Mouse (Mus musculus) MEL (cell line): Measurements from ENCODE around the gene Zfp113. TPM values are rescaled to one million over a fixed set of nuclear protein-coding genes. Genes with fewer than 3 reads are reported as not detected.
A peak's percentile ranks its signal among the peaks of the same experiment; 100 is the strongest.

Source experiments
- DNase-seq: peaks from one replicate; pipeline ENCODE4 v3.0.0; 2011; ENCODE audit warnings: low read depth, low spot score
- H3K27ac ChIP-seq: 2 replicates; pipeline ENCODE4 v1.5.1; 2012; ENCODE audit warnings: low read depth, mild to moderate bottlenecking, control low read depth, low read length, moderate library complexity; ENCODE audit not compliant: control insufficient read depth
- H3K27me3 ChIP-seq, 2 experiments: fragments of 150-350 bp in 1 of 2; sonication (generic) in 1 of 2; 2 replicates each; pipeline ENCODE4 v1.6.1; 2012; ENCODE audit warnings: low read length in 2 of 2, mild to moderate bottlenecking in 2 of 2, improper control_type of control experiment in 1 of 2, moderate library complexity in 1 of 2; ENCODE audit not compliant: insufficient read depth in 2 of 2, control insufficient read depth in 1 of 2
- H3K36me3 ChIP-seq, 2 experiments: 2 replicates each; pipeline ENCODE4 v1.6.1; 2012 to 2014; ENCODE audit warnings: low read length in 2 of 2, improper control_type of control experiment in 1 of 2, inconsistent platforms in 1 of 2, mild to moderate bottlenecking in 1 of 2; ENCODE audit not compliant: insufficient read depth in 2 of 2, control insufficient read depth in 1 of 2
- H3K4me1 ChIP-seq, 2 experiments: fragments of 150-350 bp in 1 of 2; sonication (generic) in 1 of 2; 2 replicates each; pipeline ENCODE4 v1.6.1; 2012; ENCODE audit warnings: low read length in 2 of 2, improper control_type of control experiment in 1 of 2, mild to moderate bottlenecking in 1 of 2; ENCODE audit not compliant: insufficient read depth in 2 of 2, control insufficient read depth in 1 of 2
- H3K4me3 ChIP-seq, 2 experiments: fragments of 150-350 bp in 1 of 2; sonication (generic) in 1 of 2; 2 replicates each; pipeline ENCODE4 v1.5.1; 2012; ENCODE audit warnings: low read depth in 2 of 2, low read length in 2 of 2, mild to moderate bottlenecking in 2 of 2, moderate library complexity in 2 of 2, control low read depth in 1 of 2, improper control_type of control experiment in 1 of 2; ENCODE audit not compliant: control insufficient read depth in 1 of 2, insufficient read depth in 1 of 2
- H3K79me2 ChIP-seq: 2 replicates; pipeline ENCODE4 v1.6.1; 2012; ENCODE audit warnings: mild to moderate bottlenecking, low read length, moderate library complexity; ENCODE audit not compliant: control insufficient read depth, poor library complexity, insufficient read depth
- H3K9ac ChIP-seq: 2 replicates; pipeline ENCODE4 v1.6.1; 2012; ENCODE audit warnings: low read depth, mild to moderate bottlenecking, control low read depth, low read length, moderate library complexity; ENCODE audit not compliant: control insufficient read depth, poor library complexity, severe bottlenecking
- H3K9me3 ChIP-seq: fragments of 150-350 bp; sonication (generic); replicated peaks from 2 replicates; pipeline ENCODE4 v1.6.1; 2012; ENCODE audit warnings: mild to moderate bottlenecking, low read length, improper control_type of control experiment, moderate library complexity; ENCODE audit not compliant: insufficient read depth
- CHD2 ChIP-seq: IDR thresholded peaks from 2 replicates; pipeline ENCODE4 v1.6.1; 2011; ENCODE audit warnings: low read length, improper control_type of control experiment
- E2F4 ChIP-seq: IDR thresholded peaks from 2 replicates; pipeline ENCODE4 v1.6.1; 2011; ENCODE audit warnings: low read depth, low read length, improper control_type of control experiment, borderline replicate concordance
- EP300 ChIP-seq, 2 experiments: IDR thresholded peaks; 2 replicates each; pipeline ENCODE4 v1.6.1; 2011; ENCODE audit warnings: improper control_type of control experiment in 2 of 2, low read length in 2 of 2, low read depth in 1 of 2, mild to moderate bottlenecking in 1 of 2
- ETS1 ChIP-seq: IDR thresholded peaks from 2 replicates; pipeline ENCODE4 v1.6.1; 2012; ENCODE audit warnings: low read depth, mild to moderate bottlenecking, inconsistent platforms, low read length, improper control_type of control experiment, moderate library complexity
- GABPA ChIP-seq: IDR thresholded peaks from 2 replicates; pipeline ENCODE4 v1.6.1; 2012; ENCODE audit warnings: low read depth, mild to moderate bottlenecking, inconsistent platforms, low read length, improper control_type of control experiment, moderate library complexity
- GATA1 ChIP-seq: IDR thresholded peaks from 2 replicates; pipeline ENCODE4 v1.6.1; 2011; ENCODE audit warnings: low read depth, low read length, improper control_type of control experiment
- HCFC1 ChIP-seq: IDR thresholded peaks from 2 replicates; pipeline ENCODE4 v1.6.1; 2012; ENCODE audit warnings: low read depth, mild to moderate bottlenecking, inconsistent platforms, low read length, improper control_type of control experiment, moderate library complexity
- KAT2A ChIP-seq: conservative IDR thresholded peaks from 2 replicates; pipeline ENCODE4 v1.6.1; 2012; ENCODE audit warnings: low read depth, low read length, improper control_type of control experiment, inconsistent platforms
- MEF2A ChIP-seq: IDR thresholded peaks from 2 replicates; pipeline ENCODE4 v1.6.1; 2014; ENCODE audit warnings: low read depth, mild to moderate bottlenecking, inconsistent platforms, low read length, improper control_type of control experiment; ENCODE audit not compliant: poor library complexity, insufficient replicate concordance, severe bottlenecking; ENCODE audit errors: extremely low read depth
- MYB ChIP-seq: IDR thresholded peaks from 2 replicates; pipeline ENCODE4 v1.6.1; 2011; ENCODE audit warnings: mild to moderate bottlenecking, low read depth, low read length, improper control_type of control experiment
- MYC ChIP-seq: IDR thresholded peaks from 2 replicates; pipeline ENCODE4 v1.6.1; 2011; ENCODE audit warnings: low read depth, mild to moderate bottlenecking, low read length, improper control_type of control experiment, moderate library complexity
- POLR2A ChIP-seq, 2 experiments: IDR thresholded peaks; 2 replicates each; pipeline ENCODE4 v1.6.1; 2011 to 2012; ENCODE audit warnings: low read length in 2 of 2, mild to moderate bottlenecking in 2 of 2, control low read depth in 1 of 2, improper control_type of control experiment in 1 of 2, low read depth in 1 of 2, moderate library complexity in 1 of 2; ENCODE audit not compliant: control insufficient read depth in 1 of 2, insufficient read depth in 1 of 2, poor library complexity in 1 of 2
- POLR2AphosphoS2 ChIP-seq: IDR thresholded peaks from 2 replicates; pipeline ENCODE4 v1.6.1; 2011; ENCODE audit warnings: low read length, improper control_type of control experiment
- RAD21 ChIP-seq: IDR thresholded peaks from 2 replicates; pipeline ENCODE4 v1.6.1; 2011; ENCODE audit warnings: mild to moderate bottlenecking, low read depth, low read length, improper control_type of control experiment
- RCOR1 ChIP-seq: IDR thresholded peaks from 2 replicates; pipeline ENCODE4 v1.6.1; 2012; ENCODE audit warnings: low read depth, mild to moderate bottlenecking, inconsistent platforms, low read length, improper control_type of control experiment
- SIN3A ChIP-seq: IDR thresholded peaks from 2 replicates; pipeline ENCODE4 v1.6.1; 2012; ENCODE audit warnings: low read length, improper control_type of control experiment, inconsistent platforms
- SMC3 ChIP-seq: IDR thresholded peaks from 2 replicates; pipeline ENCODE4 v1.6.1; 2011; ENCODE audit warnings: low read depth, low read length, improper control_type of control experiment
- TBP ChIP-seq: IDR thresholded peaks from 2 replicates; pipeline ENCODE4 v1.8.0; 2011; ENCODE audit warnings: low read depth, low read length, improper control_type of control experiment
- TCF12 ChIP-seq: IDR thresholded peaks from 2 replicates; pipeline ENCODE4 v1.6.1; 2014; ENCODE audit warnings: low read depth, mild to moderate bottlenecking, inconsistent platforms, low read length, improper control_type of control experiment, moderate library complexity
- USF2 ChIP-seq, 2 experiments: IDR thresholded peaks; 2 replicates each; pipeline ENCODE4 v1.6.1; 2011 to 2012; ENCODE audit warnings: improper control_type of control experiment in 2 of 2, low read length in 2 of 2, borderline replicate concordance in 1 of 2, inconsistent platforms in 1 of 2, low read depth in 1 of 2, mild to moderate bottlenecking in 1 of 2; ENCODE audit not compliant: insufficient read depth in 1 of 2
- ZC3H11A ChIP-seq: IDR thresholded peaks from 2 replicates; pipeline ENCODE4 v1.6.1; 2012; ENCODE audit warnings: low read depth, mild to moderate bottlenecking, inconsistent platforms, low read length, improper control_type of control experiment
- polyA plus RNA-seq, 2 experiments: library from polyadenylated mRNA; stranded (reverse) in 1 of 2; unstranded in 1 of 2; fragments of >175 nt in 1 of 2; fragments of >200 nt in 1 of 2; gene quantifications; 2 replicates each; pipeline versions ENCODE4 v1.2.1 to v1.2.4; 2012; ENCODE audit warnings: low replicate concordance in 2 of 2, low read depth in 1 of 2; ENCODE audit not compliant: insufficient read length in 2 of 2, insufficient read depth in 1 of 2, missing spikeins in 1 of 2
- total RNA-seq: library from RNA; depleted of rRNA; stranded (reverse); fragments of 300-350 nt; gene quantifications from 2 replicates; pipeline ENCODE4 v1.2.3, GENCODE M21; 2012

Zfp113 gene
- total and polyA plus RNA-seq, 3 experiments: 6.8 to 6.9 TPM; not detected in 1

- TF ChIP-seq TCF12 (peak; percentile 10), EP300 (IDR thresholded peaks at IDR 0.05; ENCODE audit: low read depth in 1 of 2, low read length in 2 of 2) (peak; percentile 14 to 41; a peak in 1 of 4 replicates), TBP (peak; percentile 97), MYC (peak; percentile 65; the same call in 1 of the 2 replicates), SMC3 (no peak), USF2 (IDR thresholded peaks at IDR 0.05; ENCODE audit: borderline replicate concordance in 1 of 2, insufficient read depth in 1 of 2, low read depth in 1 of 2, low read length in 2 of 2) (no peak), GABPA (no peak), ETS1 (peak; percentile 7; the same call in 1 of the 2 replicates), RCOR1 (no peak), GATA1 (0 out of 2 replicates have a peak, but pooled peaks have one; percentile 2), RAD21 (no peak), HCFC1 (peak; percentile 67), MEF2A (0 out of 2 replicates have a peak, but pooled peaks have one; percentile 32), MYB (peak; percentile 69), SIN3A (no peak; the same call in none of the 2 replicates), KAT2A (no peak; the same call in 1 of the 2 replicates), POLR2AphosphoS2 (peak; percentile 84), E2F4 (peak; percentile 27; the same call in 1 of the 2 replicates), ZC3H11A (no peak)
Measured at GRCm38 (mm10) chr5:138193771-138194727, 38.5 kb upstream of the Zfp113 start, which contains the start of gene Mblac1 (continued).

- peaks cover 6% of the 10 kb centered on the region; the same call in 1 of the 2 replicates for H3K79me2 ChIP-seq
- peak overlapping the region; percentile 69 for H3K9ac ChIP-seq
- H3K36me3 ChIP-seq: peaks cover 0 to 5% of the 10 kb centered on the region in 2 experiments; a peak in 2 of 4 replicates
- DNase-seq: peak; percentile 92
- H3K4me1 ChIP-seq: peaks cover 0 to 5% of the 10 kb centered on the region in 2 experiments; a peak in 1 of 4 replicates
- H3K27me3 ChIP-seq: no peaks in the 10 kb centered on the region
- H3K9me3 ChIP-seq: no peaks in the 10 kb centered on the region
- peak; percentile 93 for TF ChIP-seq HCFC1
- TF ChIP-seq POLR2A (IDR thresholded peaks at IDR 0.05; ENCODE audit: control insufficient read depth in 1 of 2, insufficient read depth in 1 of 2, low read depth in 1 of 2, low read length in 2 of 2, poor library complexity in 1 of 2): no peak
- peak; percentile 80; the same call in 1 of the 2 replicates for TF ChIP-seq KAT2A
- no peak for TF ChIP-seq CHD2
- peak; percentile 0; the same call in 1 of the 2 replicates for TF ChIP-seq SIN3A
- H3K4me3 ChIP-seq: peak overlapping the region; percentile 41 to 58
- peak overlapping the region; percentile 29 for H3K27ac ChIP-seq
Measured at GRCm38 (mm10) chr5:138187661-138188306, 32.2 kb upstream of the Zfp113 start.
